Mouse (Mus musculus) heart, adult 11 months (tissue): ENCODE results near the gene Gm20388.

Experiments used
- DNase-seq: peaks from one replicate; pipeline ENCODE4 v3.0.0; 2022

Gm20388 gene

DNA sequence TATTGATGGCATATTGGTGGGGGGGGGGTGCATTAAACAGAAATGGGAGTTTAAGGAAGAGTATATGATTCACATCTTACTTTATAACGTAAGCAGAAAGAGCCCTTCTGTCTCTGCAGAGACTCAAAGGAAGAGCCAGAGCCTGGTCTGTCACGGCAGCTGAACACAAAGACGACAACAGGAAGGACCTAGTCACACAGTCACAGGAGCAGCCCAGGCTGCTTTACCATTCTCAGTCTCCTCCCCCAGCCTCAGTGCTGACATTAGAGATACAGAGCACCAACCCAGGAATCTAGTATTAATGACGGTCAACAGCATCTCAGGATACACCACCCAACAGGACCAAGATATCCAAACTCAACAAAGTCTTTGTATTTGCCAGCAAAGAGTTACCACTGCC is 3027.9 kb downstream of the Gm20388 start:
- peak; percentile 96 for DNase-seq

DNA sequence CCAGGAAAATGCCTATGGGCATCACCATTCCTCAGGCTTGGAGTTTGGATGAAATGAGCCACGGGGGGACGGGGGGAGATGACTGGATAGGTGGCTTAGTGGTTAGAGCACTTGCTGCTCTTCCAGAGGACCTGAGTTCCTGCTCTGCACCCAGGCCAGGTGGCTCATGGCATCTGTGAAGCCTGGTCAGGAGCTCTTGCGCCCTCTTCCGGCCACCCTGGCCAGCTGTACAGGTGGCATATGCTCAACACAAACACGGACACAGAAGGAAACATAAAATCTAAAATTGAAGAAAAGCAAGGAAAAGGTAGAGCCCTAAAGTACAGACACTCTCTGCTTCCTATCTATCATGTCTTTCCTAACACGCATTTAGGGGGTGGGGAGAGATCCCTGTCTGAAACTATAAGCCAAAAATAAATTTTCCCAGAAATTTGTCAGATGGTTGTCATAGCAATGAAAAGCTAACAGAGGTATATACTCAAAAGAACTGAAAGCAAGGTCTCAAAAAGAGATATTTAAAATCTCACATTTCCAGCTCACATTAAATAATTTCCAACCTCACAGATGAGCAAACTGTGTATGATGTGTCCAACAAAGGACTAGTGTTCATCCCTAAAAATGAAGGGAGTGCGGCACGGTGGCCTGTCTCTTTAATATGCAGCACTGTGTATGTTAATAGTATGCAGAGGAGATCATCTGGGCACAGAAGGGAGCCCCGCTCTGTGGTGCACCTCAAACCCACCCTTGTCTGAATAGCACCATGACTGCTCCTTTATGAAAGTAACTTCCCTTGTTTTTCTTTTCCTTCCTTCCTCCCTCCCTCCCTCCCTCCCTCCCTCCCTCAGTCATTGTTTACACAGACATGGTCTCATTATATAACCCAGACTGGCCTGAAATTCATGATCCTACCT is 3032.4 kb downstream of the Gm20388 start:
- no peak for DNase-seq

GRCm38 (mm10) chr8:122945775-122946174 is 3035.1 kb downstream of the Gm20388 start:
- no peak for DNase-seq

- no peak for DNase-seq
Observed at GRCm38 (mm10) chr8:122949701-122950100, 3039.1 kb downstream of the Gm20388 start.

- DNase-seq: no peak
Observed at GRCm38 (mm10) chr8:122951456-122951855, 3040.8 kb downstream of the Gm20388 start.

- DNase-seq: no peak
Observed at GRCm38 (mm10) chr8:122953028-122953427, 3042.4 kb downstream of the Gm20388 start.

- no peak for DNase-seq
Observed at GRCm38 (mm10) chr8:122954090-122954799, 3043.6 kb downstream of the Gm20388 start.

DNA sequence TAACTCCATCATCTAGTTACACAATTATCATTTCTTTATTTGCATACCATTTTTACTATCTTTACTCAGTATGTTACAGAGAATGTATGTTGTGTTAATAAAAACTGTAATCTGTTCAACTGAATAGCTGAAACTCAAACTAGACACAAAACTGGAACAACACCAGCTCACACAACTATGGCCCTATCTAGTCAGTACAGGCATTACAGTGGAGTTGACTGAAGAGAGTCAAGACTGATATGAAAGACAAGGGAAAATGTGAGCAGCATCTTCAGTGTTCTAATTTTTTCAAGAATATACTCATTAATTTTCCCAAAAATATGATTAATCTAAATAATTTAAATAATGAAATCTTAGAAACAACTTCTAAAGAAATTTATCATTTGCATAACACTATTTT is 3044.6 kb downstream of the Gm20388 start:
- no peak for DNase-seq

DNA sequence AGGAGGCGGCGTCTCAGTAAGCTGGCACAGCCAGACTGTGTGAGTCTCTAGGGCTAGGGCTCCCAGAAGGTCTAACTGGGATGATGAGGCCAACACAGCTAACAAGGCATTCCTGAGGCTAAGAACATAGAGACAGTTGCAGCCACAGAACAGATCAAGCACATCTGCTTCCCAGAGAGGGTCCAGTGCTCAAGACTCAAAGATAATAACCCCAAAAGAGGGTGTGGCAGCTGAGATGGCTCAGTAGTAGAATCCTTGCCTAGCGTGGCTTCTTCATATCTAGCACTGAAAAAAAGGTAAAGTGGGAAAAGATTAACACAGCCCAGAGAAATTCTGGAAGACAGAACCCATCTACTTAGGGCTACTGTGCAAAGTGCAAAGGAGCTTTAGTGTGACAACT is 3045.4 kb downstream of the Gm20388 start:
- DNase-seq: no peak

GRCm38 (mm10) chr8:122960323-122960722 is 3049.7 kb downstream of the Gm20388 start:
- DNase-seq: no peak

- DNase-seq: no peak
Observed at GRCm38 (mm10) chr8:122960932-122961331, 3050.3 kb downstream of the Gm20388 start.

GRCm38 (mm10) chr8:122961458-122961857 is 3050.8 kb downstream of the Gm20388 start:
- DNase-seq: no peak

DNA sequence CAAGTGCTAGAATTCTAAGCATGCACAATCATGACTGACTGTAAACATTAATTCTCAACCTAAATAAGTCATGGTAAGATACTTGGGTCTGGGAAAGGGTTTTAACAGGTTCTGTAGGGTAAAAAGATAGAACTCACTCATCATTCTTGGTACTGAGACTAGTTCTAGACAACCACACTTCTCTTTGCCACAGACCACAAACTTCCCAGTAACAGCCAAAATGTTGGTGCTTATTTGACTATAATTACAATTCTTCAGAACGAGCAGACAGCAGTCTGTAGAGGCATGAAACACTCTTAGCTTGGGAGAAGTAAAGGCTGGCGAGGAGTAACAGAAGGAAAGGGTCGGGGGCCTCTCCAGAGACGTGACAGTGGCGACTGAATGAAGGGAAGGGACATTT is 3051.4 kb downstream of the Gm20388 start:
- no peak for DNase-seq

DNA sequence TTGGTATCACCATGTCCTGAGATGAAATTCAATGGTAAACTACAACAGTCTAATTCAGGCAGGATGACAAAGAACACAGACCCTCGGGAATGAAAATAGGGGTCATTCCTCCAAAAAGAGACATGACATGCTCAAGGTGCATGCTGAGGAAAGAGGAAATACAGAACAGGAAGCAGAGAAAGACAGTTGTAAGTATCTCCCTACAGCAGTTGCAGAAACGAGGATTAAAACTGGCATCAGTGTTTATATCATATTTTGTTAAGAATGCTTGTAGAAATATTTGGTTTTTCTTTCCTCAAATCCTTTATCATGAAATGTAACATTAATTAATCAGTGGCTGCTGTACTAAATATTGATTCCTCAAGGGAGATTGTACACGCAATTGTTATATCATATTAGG is 3056.0 kb downstream of the Gm20388 start:
- no peak for DNase-seq

GRCm38 (mm10) chr8:122968145-122968544 is 3057.5 kb downstream of the Gm20388 start:
- DNase-seq: no peak

DNA sequence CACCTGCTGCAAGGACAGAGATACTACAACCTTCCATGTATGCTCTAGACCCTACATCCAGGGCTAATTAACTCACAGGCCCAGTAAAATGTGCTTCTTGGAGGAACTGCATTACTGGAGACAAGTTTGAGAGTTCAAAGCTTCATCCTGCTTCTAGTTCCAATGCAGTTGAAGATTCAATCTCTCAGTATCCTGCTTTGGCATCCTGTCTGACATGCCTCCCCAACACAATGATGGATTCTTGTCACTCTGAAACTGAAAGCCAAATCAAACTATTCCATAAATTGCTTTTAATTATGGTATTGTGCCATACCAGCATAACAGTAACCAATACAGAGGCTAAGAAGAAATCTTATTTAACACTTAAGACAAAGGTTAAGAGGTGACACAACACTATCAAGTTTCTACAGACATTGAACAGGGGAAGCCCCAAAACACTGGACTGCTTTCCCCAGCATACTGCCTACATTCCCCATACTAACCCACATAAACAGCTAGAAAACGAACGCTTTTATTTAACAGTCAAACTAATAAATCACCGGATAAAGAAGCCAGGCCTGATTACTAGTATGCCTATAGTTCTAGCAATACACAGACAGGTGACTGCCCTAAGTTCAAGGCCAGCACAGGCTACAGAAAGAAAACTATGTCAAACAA is 3059.5 kb downstream of the Gm20388 start:
- no peak for DNase-seq

DNA sequence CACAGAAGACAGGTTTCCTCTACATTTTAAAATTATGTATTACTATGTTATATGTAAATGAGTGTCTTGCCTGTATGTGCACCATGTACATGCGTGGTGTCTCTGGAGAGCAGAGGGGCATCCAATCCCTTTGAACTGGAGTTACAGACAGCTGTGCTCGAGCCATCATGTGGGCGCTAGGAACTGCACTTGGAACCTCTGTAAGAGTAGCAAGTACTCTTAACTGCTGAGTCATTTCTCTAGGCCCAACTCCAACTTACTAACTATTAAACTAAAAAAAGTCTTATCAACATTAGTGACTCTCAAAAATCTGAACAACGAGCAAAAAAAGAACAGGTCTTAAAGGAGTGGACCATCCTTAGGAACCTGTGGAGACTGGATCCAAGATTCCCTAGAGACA is 3065.4 kb downstream of the Gm20388 start:
- DNase-seq: peak; percentile 75

GRCm38 (mm10) chr8:122979424-122979823 is 3068.8 kb downstream of the Gm20388 start:
- DNase-seq: no peak

- DNase-seq: peak; percentile 89
Observed at GRCm38 (mm10) chr8:122979865-122980509, 3069.3 kb downstream of the Gm20388 start.

DNA sequence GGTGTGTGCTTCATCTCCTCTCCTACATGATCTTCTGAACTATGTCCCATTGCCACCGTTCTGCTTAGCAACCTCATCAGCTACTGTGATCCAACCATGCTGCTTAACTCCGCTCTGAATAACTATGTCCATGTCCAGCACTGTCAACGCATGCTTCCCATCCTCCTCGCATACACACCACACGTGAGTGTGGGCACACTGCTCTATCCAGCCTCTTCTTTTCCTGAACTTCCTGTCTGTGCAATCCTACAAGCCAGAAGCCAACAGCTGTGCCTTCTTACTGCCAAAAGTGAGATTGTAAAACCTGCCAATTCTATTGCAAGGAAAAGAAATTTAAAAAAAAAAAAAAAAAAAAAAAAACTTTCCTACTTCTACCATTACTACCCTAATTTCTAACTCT is 3071.0 kb downstream of the Gm20388 start:
- DNase-seq: peak; percentile 84

GRCm38 (mm10) chr8:122983178-122983942 is 3072.7 kb downstream of the Gm20388 start:
- peak; percentile 79 for DNase-seq

DNA sequence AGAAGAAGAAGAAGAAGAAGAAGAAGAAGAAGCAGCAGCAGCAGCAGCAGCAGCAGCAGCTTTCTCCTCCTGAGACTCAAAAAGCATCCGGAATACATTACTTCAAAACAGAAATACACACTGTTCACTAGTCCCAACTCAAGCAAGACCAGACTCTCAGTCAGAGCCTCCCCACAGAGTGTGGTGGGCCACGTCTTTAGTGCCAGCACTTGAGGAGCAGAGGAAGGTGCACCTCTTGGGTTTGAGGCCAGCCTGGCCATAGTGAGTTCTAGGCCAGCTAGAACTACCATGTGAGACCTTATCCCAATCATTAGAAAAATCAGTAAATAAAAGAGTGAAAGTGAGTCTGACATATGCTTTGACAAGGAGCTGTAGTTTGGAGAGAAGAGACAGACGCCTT is 3073.5 kb downstream of the Gm20388 start:
- peak; percentile 53 for DNase-seq
